Mouse (Mus musculus) liver, adult 2 months (tissue): ENCODE results near the gene Wap.

Experiments used
- CTCF ChIP-seq: fragments of 200-500 bp; IDR thresholded peaks from 2 replicates; pipeline ENCODE4 v1.5.1; 2011; ENCODE audit warnings: low read depth, low read length, control low read depth
- POLR2A ChIP-seq: fragments of 200-500 bp; IDR thresholded peaks from 2 replicates; pipeline ENCODE4 v1.6.1; 2011; ENCODE audit warnings: low read length, control low read depth; ENCODE audit not compliant: insufficient read depth; ENCODE audit errors: extremely low read depth

GRCm38 (mm10) chr11:6604604-6604936 is 33.9 kb downstream of the Wap start:
- TF ChIP-seq POLR2A (no peak), CTCF (no peak)
